Mouse (Mus musculus) small intestine, adult 2 months (tissue): ENCODE measurements at regions not wholly inside any gene's neighbourhood (a gene's known extent, or its start where the extent isn't known, plus 50 kb on each side); places are given as distances from the start of the nearest gene placed in this dataset.

Source experiments
- CTCF ChIP-seq: fragments of 200-500 bp; IDR thresholded peaks from 2 replicates; pipeline ENCODE4 v1.5.1; 2012; ENCODE audit warnings: low read depth, mild to moderate bottlenecking, control low read depth, inconsistent platforms, low read length, moderate library complexity, mixed read lengths; ENCODE audit not compliant: insufficient replicate concordance, insufficient read length; ENCODE audit errors: extremely low read depth
- POLR2A ChIP-seq: fragments of 200-500 bp; IDR thresholded peaks from 2 replicates; pipeline ENCODE4 v1.6.1; 2012; ENCODE audit warnings: low read depth, mild to moderate bottlenecking, control low read depth, inconsistent platforms, low read length, moderate library complexity

GRCm38 (mm10) chr5:119591271-119591670 lies 79.2 kb upstream of the Tbx3 start:
- no peak for TF ChIP-seq CTCF
- no peak for TF ChIP-seq POLR2A
